Mouse (Mus musculus): ENCODE measurements around the gene Adgrg3.

Adgrg3 gene

DNA sequence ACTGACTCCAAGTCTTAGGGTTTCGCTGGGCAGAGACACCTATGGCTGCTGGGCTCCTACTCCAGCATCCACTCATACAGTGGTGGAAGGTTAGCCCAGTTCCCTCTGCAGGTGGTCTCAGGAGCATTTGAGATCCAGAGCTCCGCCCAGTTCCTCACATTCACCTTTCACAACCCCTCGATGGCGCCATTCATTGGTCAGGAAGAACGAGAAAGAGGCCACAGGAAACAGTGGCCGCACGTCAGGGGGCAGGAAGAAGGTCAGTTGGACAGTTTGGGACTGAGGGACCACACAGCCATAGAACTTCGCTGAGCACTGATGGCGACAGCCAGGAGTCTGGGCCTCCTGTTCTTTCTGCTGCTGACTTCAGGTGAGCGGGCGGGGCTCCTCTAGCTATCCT lies at the start of gene Adgrg3:
Gene Adgrg3 (plus strand): TSS at position 242 of the 400 bp plus-strand sequence.
- DNase-seq (ENCODE audit: low spot score in 2 of 2), result no peak

DNA sequence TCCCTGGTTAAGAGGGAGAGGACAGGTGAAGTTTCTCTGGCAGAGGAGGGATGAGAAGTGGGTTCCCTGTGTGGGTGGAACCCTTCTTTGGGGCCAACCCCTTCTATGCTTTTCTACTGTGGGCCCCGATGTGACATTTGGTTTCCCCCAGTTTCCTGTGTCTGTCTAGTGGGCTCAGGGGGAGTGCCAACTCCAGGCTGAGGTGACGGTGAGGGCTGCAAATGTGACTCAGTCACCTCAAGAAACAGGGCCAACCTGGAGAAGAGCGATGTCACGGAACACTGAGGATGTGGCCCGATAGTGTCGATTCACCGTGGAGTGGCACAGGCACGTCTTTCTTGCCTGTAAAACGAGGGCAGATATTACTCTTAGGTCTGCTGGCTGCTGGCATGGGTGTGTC lies 44.2 kb upstream of the Adgrg3 start:
- no peak for DNase-seq (ENCODE audit: low spot score in 2 of 2)

DNA sequence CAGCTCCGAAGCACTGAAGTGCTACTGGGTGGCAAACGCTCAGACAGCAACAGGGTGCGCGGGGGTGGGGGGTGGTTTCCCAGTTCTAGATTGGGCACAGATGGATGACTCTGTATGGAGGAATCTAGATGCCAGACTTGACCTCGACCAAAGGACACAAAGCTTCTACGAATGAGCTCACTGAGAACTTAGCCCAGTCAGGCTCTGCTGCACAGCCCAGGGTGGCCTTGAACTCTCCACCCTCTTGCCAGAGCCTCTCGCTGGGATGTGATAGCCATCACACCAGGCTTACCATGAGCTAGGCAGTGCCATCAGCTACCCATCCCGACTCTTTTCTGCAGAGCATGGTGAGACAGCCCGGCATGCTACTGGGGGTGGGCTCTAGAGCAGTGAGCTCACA lies 43.7 kb upstream of the Adgrg3 start:
- DNase-seq (ENCODE audit: low spot score in 2 of 2), result no peak

DNA sequence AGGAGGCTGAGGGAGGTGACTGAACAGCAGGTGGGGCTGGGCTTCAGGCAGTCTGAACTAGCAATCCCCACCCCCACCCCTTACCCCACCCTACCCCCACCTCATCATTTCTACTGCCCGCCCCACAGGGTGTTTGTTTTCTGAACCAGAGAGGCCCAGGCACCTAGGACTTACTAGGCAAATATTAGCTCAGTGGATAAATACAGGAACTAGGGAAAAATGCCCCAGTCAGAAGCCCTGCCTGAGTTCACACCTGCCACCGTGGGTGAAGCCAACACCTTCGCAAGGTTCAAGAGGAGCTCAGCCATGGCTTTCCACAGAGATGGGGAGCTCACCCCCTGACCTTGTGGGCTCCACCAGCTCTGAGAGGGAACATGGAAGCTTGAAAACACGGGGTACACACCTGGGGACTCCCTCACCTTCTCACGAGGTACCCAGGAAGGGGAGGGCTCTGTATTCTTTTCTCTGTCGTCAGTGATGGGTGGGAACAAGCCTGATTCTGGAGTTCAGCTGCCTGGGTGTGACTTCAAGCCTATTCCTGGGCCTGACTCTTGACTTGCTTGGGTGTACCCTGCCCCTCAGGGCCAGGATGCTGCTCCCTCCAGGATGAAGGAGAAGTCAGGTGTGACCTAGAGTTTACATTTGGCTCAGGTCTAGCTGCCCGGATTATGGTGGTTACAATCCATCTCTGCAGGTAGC lies 42.9 kb upstream of the Adgrg3 start, which contains the start of gene Adgrg1:
Gene Adgrg1 (plus strand): TSS at position 285 of the 699 bp plus-strand sequence.
- no peak for DNase-seq (ENCODE audit: low spot score in 2 of 2)

DNA sequence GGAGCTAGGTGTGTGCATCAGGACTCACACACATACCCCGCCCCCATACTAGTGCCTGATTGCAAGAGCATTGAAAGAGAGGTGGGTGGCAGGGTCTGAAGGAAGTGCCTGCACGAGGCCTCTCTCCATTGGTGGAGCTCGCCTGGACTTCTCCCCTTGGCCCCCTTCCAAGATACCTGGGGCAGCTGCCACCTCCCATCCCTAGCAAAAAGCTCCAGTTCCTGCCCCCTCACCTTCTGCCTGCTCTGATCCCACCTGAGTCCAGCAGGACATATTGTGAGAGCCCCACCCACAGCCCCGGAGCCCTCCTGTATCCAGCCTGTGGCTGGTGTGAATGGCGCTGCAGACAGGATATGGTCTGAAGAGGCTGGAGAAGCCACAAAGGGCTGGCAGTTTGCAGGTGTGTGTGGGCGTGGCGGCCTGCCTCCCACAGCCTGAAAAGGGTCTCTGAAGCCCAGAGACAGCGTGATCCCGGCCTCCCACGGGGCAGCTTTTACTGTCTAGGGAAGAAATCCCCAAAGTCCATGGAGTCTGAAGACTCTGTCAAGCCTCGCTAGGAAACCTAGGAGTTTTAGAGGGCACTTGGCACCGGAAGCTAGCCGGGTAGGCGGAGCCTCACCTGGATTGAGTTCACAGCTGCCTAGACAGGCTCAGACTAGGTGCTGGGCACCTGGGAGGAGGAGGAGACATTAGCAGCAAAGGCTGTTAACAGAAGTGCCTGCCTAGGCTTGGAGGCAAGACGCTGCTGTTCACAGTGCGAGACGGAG lies 40.7 kb upstream of the Adgrg3 start:
- peak; percentile 63 to 64 for DNase-seq (ENCODE audit: low spot score in 2 of 2)

DNA sequence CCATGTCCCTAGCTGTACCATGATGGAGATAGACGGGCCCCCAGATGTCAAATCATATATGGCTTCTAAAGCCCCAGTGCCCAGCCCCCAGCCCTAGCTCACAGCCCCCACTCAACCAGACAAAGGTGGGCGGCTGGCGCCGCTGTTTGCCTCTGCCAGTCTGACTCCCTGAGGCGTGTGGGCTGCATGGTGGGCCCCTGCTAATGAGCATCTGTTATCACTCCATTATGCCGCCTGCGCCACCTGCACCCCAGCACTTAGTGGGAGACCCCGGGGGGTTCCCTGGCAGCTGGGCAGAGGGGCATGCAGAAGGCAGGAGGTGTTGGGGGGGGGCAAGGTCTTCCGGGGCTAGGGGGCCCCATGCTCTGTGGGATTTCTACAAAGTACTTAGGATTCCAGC lies 39.4 kb upstream of the Adgrg3 start:
- DNase-seq (ENCODE audit: low spot score in 2 of 2), result no peak

DNA sequence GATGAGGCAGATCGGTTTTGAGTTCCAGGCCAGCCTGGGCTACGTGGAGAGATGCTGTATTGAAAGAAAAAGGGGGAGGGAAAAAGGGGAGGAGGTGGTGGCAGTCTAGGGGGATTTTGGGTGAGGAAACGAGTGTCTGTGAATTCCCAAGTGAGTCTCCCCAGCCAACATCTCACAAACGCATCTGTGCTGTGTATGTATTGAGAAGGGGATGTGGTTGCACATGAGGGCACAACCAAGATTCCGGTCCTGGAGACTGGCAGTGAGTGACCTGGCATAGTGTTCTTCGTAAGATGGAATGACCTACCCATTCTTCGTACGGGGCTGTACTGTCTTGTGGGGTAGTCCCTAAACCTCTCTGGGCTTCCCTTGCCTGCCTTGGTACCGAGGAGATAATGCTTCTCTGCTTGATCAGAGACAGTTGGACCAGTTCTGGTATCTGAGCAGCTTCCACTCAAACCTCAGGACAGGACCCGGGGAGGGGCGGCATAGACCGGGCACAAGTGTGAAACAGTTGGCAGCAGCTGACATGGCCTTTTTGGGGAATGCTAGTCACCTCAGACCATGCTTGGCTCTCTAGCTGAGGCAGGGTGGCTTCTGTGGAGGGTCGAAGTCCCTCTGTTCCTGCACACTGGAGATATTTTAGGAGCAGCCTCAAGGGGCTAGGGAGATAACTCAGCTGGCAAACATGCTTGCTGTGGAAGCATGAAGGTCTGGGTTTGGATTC lies 38.7 kb upstream of the Adgrg3 start:
- no peak for DNase-seq (ENCODE audit: low spot score in 2 of 2)

DNA sequence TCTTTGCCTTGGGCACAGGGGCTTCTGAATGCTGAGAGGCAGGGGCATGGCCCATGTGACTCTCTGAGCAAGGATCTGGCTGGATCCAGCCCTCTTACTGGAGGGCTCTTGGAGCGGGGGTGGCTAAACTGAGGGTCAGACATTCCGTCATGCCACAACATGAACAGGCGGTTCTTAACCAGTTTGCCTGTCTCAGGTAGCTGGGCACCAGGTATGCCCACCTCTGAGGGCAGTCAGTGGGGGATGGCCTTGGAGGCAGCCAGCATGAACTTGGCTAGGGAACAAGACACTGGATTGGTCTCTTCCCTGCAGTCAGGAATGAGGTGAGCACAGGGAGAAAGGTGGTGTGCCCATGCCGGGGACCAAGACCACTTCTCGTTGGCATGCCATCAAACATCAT lies 37.3 kb upstream of the Adgrg3 start:
- no peak for DNase-seq (ENCODE audit: low spot score in 2 of 2)

DNA sequence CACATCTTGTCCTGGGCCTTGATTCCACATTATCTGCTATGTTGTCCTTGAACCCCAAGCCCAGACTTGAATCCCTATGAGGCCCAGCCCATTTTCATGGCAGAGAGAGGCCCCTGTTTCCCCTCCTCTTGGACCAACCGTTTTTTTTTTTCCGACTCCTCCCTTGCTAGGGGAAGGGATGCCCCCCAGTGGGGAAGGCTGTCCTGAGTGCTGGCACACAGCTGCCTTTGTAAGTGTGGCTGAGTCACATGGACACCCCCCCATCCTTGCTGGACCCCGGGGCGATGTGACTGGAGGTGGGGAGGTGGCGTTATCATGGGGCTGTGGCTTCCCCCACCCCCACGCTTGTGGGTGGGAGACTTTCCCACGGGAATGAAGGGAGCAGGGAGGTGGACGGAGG lies 36.5 kb upstream of the Adgrg3 start:
- no peak for DNase-seq (ENCODE audit: low spot score in 2 of 2)

DNA sequence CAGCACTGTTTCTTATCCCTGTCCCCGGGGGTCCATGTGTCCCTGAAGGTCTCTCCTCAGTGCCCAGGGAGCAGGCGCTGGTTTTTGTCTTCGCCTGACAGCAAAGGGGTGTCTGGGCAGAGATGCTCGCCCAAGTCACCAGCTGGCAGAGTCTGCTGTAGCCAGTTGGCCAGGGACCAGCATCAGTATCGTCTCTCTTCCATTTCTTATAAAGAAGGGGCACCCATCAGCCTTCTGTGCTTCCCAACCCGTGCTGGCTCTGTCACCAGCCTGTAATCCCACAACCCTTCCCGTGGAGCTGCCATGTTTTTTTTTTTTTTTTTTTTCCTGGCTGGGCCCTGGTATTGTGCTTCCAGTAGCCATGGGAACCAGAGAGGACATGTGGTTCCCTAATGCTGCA lies 35.6 kb upstream of the Adgrg3 start:
- DNase-seq (ENCODE audit: low spot score in 2 of 2), result no peak

DNA sequence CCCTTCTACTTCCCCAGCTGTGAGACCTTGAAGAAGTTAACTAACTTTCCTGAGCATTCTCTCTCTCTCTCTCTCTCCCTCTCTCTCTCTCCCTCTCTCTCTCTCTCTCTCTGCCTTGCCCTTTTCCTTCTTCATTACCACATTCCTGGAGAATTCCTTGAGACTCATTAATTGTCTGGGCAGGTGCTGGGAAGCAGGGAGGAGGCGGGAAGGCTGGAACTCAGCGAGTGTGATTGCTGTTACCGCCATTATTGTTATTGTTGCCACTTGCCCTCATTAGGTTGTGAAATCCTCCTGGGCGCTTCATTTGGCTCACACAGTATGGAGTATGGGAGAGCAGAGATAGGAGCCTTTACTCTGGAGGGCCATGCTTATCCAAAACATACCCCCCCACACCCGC lies 34.3 kb upstream of the Adgrg3 start:
- no peak for DNase-seq (ENCODE audit: low spot score in 2 of 2)

DNA sequence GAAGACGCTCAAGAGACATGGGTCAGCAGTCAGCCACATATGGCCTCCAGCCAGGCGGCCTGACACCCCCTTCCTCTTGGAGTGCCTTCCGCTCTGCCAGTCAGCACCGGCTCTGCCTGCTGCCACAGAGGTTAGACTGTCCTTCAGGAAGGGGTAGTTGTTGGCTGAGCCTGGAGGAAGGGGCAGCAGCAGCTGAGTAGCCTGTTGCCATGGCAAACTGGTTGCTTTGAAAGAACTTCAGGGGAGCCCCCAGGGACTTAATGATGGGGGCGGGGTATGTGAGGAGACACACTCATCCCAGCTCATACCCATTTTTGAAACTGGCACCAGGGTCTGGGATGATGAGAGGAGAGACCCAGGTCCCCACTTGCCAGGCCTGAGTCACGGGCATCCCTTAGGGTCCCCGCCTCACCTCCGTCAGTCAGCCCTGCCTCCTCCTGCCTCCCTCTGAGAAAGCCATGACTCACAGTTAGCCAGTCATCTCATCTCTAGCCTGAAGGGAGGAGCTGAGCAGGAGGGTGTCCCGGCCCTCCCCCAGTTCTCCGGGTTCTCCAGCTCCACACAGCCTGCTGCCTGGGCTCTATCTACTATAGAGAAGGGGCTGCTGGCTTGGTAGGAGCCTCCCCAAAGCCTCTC lies 33.5 kb upstream of the Adgrg3 start:
- peak in 1 of 2 experiments; percentile 64 for DNase-seq (ENCODE audit: low spot score in 2 of 2)

DNA sequence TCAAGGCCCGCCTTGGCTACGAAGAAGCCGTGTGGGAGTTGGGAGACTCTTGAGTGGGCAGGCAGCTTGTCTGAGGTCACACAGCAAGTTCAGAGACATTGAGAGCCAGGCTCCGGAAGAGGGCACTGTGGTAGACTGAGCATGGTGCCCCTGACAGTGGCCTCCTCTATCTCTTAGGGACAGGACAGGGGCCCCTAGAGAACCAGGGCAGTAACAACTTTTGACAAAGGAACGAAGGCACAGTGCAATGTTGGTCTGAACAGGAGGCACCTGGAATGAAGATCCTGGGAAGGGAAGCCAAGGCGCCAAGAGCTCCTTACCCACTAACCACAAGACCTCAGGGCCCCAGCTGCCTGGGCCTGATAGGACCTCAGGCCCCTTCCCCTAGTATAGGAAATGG lies 32.5 kb upstream of the Adgrg3 start:
- DNase-seq (ENCODE audit: low spot score in 2 of 2), result no peak

DNA sequence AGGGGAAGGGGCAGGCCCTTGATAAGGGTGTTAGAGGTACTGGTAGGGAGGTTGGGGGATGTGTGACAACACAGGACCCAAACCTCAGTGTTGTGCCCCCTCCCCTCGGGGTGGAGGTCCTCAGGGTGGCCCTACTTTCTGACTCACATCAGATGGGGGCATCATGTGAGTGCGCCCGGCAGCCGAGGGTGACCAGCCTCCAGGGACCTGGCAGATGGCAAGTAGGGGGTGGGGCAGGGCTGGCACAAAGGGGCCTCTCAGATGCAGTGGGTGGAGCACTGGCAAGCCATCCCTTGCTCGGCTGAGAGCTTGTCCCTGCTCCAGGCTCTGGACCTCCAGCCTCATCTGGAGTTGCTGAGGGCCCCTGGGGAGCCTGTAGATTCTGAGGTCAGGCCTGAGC lies 30.8 kb upstream of the Adgrg3 start:
- DNase-seq (ENCODE audit: low spot score in 2 of 2), result no peak

DNA sequence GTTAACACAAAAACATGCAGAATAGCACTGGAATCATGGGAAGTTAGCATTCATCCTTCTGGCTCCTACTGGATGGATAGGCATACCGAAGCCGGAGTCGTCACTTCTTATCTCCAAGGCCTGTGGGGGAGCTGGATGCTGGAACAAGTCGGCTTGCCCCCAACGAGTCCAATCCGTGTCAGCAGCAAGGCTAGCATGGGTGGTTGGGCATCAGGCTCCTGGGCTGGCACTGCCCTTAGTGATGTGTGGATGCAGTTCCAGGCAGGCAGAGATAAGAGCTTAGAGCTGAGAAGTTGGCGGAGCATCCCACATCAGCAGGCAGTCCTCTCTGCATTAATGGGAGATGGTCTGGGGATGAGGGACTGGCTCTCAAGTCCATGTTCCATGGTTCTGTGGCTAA lies 29.9 kb upstream of the Adgrg3 start:
- DNase-seq (ENCODE audit: low spot score in 2 of 2), result no peak

DNA sequence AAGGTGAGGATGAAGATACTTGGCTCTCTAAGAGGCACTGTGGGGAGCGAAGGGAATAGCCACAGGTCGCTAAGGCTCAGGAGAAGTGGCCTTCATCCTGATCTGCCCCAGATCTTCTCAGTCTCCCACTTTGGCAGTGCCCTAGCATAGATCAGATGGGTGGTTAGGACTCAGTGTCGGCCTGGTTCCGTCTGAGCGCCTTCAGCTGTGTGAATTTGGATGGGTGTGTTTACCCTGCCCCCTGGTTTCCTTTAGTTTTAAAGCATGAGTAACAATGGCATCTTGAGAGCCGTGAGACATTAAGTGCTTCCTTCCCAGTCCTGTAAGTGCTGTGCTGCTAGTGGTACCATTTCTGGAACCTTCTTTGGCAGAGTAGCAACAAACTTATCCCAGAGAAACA lies 28.9 kb upstream of the Adgrg3 start:
- DNase-seq (ENCODE audit: low spot score in 2 of 2), result no peak

DNA sequence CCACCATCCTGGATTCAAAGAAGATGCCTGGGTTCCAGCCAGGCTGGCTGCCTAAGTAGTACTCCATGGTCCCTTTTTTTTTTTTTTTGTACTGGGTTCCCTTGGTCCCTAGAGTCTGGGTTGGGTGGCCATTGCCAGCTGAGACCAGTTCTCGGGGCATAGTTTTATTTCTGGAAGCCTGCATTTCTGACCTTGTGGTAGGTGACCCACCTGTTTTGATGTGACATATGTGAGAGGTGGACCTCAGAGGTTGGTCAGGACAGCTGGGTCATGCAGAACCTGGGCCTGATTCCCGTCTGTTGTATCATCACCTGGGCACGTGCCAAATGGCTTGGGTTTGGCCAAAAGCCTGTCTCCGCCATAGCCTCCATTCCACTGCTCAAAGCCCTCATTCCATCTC lies 27.8 kb upstream of the Adgrg3 start:
- DNase-seq (ENCODE audit: low spot score in 2 of 2), result no peak

DNA sequence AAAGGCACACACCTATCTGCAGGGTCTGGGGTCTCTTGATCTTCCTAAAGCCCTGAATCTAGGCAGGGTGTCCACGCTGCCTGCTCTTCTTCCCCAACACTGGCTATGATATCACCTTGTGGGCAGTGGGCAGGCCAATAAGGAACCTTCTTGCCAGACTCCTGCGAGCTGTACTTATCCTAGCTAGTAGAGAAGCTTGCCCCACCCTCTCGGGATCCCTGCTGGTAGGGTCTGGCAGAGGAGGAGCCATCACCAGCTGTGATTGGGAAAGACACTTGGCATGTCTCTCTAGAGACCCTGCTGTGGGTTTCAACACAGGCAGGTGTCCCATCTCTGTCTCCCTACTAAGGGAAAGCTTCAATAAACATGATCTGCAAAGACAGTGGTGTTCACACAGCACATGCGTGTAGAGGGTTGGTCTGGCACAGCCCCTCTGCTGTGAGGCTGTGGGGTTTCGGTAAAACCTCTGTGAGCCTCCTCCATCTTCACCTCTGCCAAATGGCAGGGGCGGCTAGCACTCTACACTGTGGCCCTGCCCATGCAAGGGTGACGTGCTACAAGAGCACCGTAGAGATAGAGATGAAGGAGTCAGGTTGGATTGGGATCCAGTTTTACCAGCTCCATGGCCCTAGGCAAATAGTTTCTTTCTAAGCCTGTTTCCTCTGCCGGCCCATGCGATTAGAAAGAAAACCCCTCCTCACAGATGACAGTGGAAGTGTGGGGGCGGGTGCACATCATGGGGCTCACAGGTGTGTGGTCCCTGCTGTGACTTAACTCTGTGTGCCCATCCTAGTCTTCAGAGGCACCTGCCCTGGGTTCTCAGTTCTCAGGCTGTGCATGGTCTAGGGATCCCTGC lies 26.7 kb upstream of the Adgrg3 start:
- no peak for DNase-seq (ENCODE audit: low spot score in 2 of 2)

DNA sequence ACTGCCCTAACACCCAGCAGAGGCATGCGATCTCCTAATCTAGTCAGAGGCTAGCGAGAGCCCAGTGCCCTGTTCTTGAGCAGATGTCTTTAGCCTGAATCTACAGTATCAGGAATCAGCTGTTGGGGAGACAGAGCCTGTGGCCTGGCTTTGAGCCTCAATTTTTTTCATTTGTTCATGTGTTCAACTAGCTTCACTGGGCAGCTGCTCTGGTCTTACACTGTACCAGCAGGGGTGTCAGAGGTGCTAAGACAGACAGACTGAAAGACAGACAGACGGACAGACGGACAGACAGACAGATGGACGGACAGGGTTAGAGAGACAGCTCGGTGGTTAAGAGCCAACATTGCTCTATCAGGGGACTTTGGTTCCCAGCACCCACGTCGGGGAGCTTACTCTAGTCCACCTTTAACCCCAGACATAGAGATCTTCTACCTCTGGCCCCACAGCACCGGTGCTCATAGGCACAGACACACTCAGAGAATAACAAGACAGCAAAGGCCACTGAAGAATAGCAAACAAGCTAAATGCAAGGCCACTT lies 26.0 kb upstream of the Adgrg3 start:
- no peak for DNase-seq (ENCODE audit: low spot score in 2 of 2)

DNA sequence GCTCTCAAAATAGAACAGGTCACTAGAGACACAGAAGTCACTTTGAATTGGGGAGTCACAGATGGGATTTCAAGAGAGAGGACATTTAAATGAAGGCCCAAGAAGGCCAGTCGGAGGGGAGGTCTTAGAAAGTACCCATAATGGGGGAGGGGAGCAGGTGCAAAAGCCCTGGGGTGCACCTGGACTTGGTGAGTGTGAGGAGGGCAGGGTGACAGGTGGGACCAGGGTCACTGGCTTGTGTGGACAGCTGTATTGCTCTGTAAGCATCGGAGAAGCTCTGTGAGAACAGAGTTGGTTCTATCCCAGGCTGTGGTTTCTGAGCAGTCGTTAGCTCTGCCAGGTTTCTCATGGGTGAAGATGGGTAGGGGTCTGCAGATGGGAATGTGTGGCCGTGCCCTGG lies 25.5 kb upstream of the Adgrg3 start:
- DNase-seq (ENCODE audit: low spot score in 2 of 2), result no peak

DNA sequence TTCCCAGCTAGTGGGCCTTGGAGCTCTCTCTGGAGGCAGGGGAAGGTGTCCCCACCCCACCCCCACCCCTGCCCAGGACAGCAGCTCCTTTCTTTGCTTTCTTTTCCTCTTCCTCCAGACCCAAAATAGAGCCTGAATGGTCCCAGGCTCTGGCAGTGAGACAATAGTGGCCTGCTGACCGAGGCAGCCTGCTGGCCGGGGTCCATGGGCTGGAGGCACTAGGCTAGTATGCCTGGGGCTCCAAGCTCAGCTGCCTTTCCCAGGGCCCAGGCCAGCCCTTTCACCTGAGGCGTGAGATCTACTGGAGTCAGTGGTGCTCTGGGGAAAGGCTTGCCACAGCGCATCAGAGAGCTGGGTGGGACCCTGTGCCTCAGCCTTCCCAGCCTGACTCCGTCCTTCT lies 25.0 kb upstream of the Adgrg3 start:
- DNase-seq (ENCODE audit: low spot score in 2 of 2), result no peak
